Mouse (Mus musculus): Measurements from ENCODE around the gene Lama5. TPM values are rescaled to one million over a fixed set of nuclear protein-coding genes. Genes with fewer than 3 reads are reported as not detected.

The Lama5 gene
- total RNA-seq, 1 experiment = 291 TPM

GRCm38 (mm10) chr2:180250930-180251611, 25.4 kb upstream of the Lama5 start:
- no peak overlapping the region for H3K4me3 ChIP-seq (ENCODE audit: insufficient read depth in 1 of 2, low read depth in 1 of 2, low read length in 2 of 2, poor library complexity in 1 of 2, severe bottlenecking in 1 of 2)
- H3K27ac ChIP-seq (ENCODE audit: insufficient read depth, low read depth, low read length, poor library complexity, severe bottlenecking) = peak overlapping the region; percentile 92; the same call in 1 of the 2 replicates
- peak; percentile 94 for DNase-seq (ENCODE audit: low read depth, low spot score)
- peaks cover 5 to 21% of the 10 kb centered on the region in 2 experiments for H3K4me1 ChIP-seq (ENCODE audit: control insufficient read depth in 2 of 2, insufficient read depth in 2 of 2, low read length in 2 of 2, poor library complexity in 1 of 2)
- TF ChIP-seq ZC3H11A (IDR thresholded peaks at IDR 0.05; ENCODE audit: borderline replicate concordance, low read depth, low read length) (peak; percentile 88), MAFK (IDR thresholded peaks at IDR 0.05; ENCODE audit: insufficient read depth, low read depth, low read length) (no peak), ZNF384 (IDR thresholded peaks at IDR 0.05; ENCODE audit: low read depth, low read length) (no peak), HCFC1 (IDR thresholded peaks at IDR 0.05; ENCODE audit: borderline replicate concordance, insufficient read depth, low read length) (no peak)
- H3K36me3 ChIP-seq (ENCODE audit: control insufficient read depth, insufficient read depth, low read length, poor library complexity, severe bottlenecking) = no peaks in the 10 kb centered on the region
- in situ Hi-C loops (cut with MboI; ENCODE audit: low sequenced_read_pairs in 2 of 2, unreplicated experiment in 2 of 2) = no loop called here
- no peaks in the 10 kb centered on the region for H3K9me3 ChIP-seq (ENCODE audit: control insufficient read depth, insufficient read depth, low read depth, low read length)
- peak overlapping the region; percentile 54; the same call in 1 of the 2 replicates for H3K9ac ChIP-seq (ENCODE audit: insufficient read depth, low read depth, low read length, poor library complexity, severe bottlenecking)

- DNase-seq (ENCODE audit: low read depth, low spot score) = no peak
- Histone ChIP-seq H3K27ac (ENCODE audit: insufficient read depth, low read depth, low read length, poor library complexity, severe bottlenecking) (0 out of 2 replicates have a peak overlapping the region, but pooled peaks have one; percentile 29), H3K9me3 (ENCODE audit: control insufficient read depth, insufficient read depth, low read depth, low read length) (no peaks in the 10 kb centered on the region), H3K4me3 (ENCODE audit: insufficient read depth in 1 of 2, low read depth in 1 of 2, low read length in 2 of 2, poor library complexity in 1 of 2, severe bottlenecking in 1 of 2) (no peak overlapping the region), H3K36me3 (ENCODE audit: control insufficient read depth, insufficient read depth, low read length, poor library complexity, severe bottlenecking) (no peaks in the 10 kb centered on the region), H3K9ac (ENCODE audit: insufficient read depth, low read depth, low read length, poor library complexity, severe bottlenecking) (peak overlapping the region; percentile 41; the same call in 1 of the 2 replicates), H3K4me1 (ENCODE audit: control insufficient read depth in 2 of 2, insufficient read depth in 2 of 2, low read length in 2 of 2, poor library complexity in 1 of 2) (peaks cover 5 to 18% of the 10 kb centered on the region in 2 experiments)
- no peak for TF ChIP-seq ZC3H11A (IDR thresholded peaks at IDR 0.05; ENCODE audit: borderline replicate concordance, low read depth, low read length)
- TF ChIP-seq ZNF384 (IDR thresholded peaks at IDR 0.05; ENCODE audit: low read depth, low read length) = no peak
- no peak for TF ChIP-seq CHD2 (IDR thresholded peaks at IDR 0.05; ENCODE audit: low read depth, low read length)
- no peak for TF ChIP-seq MAFK (IDR thresholded peaks at IDR 0.05; ENCODE audit: insufficient read depth, low read depth, low read length)
- no peak for TF ChIP-seq HCFC1 (IDR thresholded peaks at IDR 0.05; ENCODE audit: borderline replicate concordance, insufficient read depth, low read length)
- in situ Hi-C loops (cut with MboI; ENCODE audit: low sequenced_read_pairs in 2 of 2, unreplicated experiment in 2 of 2) = no loop called here
Measured at GRCm38 (mm10) chr2:180248947-180249660, 23.4 kb upstream of the Lama5 start.

DNA sequence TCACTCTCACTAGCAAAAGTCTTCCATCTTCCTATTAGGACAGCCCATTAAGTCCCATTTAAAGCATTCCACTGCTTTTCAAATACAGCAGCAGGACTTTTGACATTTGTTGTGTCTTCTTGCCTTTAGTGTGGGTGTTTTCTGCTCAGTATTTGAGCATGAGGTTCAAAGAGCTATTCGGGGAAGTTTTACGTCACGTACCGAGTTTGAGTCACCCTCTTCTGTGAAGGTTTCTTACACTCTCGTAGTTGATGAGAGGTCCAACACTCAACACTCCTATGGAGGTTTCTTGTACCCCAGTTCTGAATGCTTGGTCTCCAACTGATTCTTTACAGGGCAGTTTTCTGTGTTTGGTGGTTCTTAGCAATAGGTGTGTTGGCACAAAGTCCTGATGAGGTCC, 22.3 kb upstream of the Lama5 start:
- in situ Hi-C loops (cut with MboI; ENCODE audit: low sequenced_read_pairs in 2 of 2, unreplicated experiment in 2 of 2) = no loop called here
- Histone ChIP-seq H3K9ac (ENCODE audit: insufficient read depth, low read depth, low read length, poor library complexity, severe bottlenecking) (no peak overlapping the region), H3K4me3 (ENCODE audit: insufficient read depth in 1 of 2, low read depth in 1 of 2, low read length in 2 of 2, poor library complexity in 1 of 2, severe bottlenecking in 1 of 2) (no peak overlapping the region), H3K36me3 (ENCODE audit: control insufficient read depth, insufficient read depth, low read length, poor library complexity, severe bottlenecking) (no peaks in the 10 kb centered on the region), H3K27ac (ENCODE audit: insufficient read depth, low read depth, low read length, poor library complexity, severe bottlenecking) (no peak overlapping the region), H3K4me1 (ENCODE audit: control insufficient read depth in 2 of 2, insufficient read depth in 2 of 2, low read length in 2 of 2, poor library complexity in 1 of 2) (peaks cover 5 to 18% of the 10 kb centered on the region in 2 experiments), H3K9me3 (ENCODE audit: control insufficient read depth, insufficient read depth, low read depth, low read length) (no peaks in the 10 kb centered on the region)
- no peak for TF ChIP-seq CHD2 (IDR thresholded peaks at IDR 0.05; ENCODE audit: low read depth, low read length)
- TF ChIP-seq MAFK (IDR thresholded peaks at IDR 0.05; ENCODE audit: insufficient read depth, low read depth, low read length) = no peak
- no peak for TF ChIP-seq HCFC1 (IDR thresholded peaks at IDR 0.05; ENCODE audit: borderline replicate concordance, insufficient read depth, low read length)
- TF ChIP-seq ZNF384 (IDR thresholded peaks at IDR 0.05; ENCODE audit: low read depth, low read length) = no peak
- no peak for TF ChIP-seq ZC3H11A (IDR thresholded peaks at IDR 0.05; ENCODE audit: borderline replicate concordance, low read depth, low read length)
- no peak for DNase-seq (ENCODE audit: low read depth, low spot score)

GRCm38 (mm10) chr2:180243108-180243507, 17.4 kb upstream of the Lama5 start:
- TF ChIP-seq CHD2 (IDR thresholded peaks at IDR 0.05; ENCODE audit: low read depth, low read length) (no peak), ZNF384 (IDR thresholded peaks at IDR 0.05; ENCODE audit: low read depth, low read length) (no peak), MAFK (IDR thresholded peaks at IDR 0.05; ENCODE audit: insufficient read depth, low read depth, low read length) (no peak), HCFC1 (IDR thresholded peaks at IDR 0.05; ENCODE audit: borderline replicate concordance, insufficient read depth, low read length) (no peak), ZC3H11A (IDR thresholded peaks at IDR 0.05; ENCODE audit: borderline replicate concordance, low read depth, low read length) (no peak)
- H3K36me3 ChIP-seq (ENCODE audit: control insufficient read depth, insufficient read depth, low read length, poor library complexity, severe bottlenecking) = no peaks in the 10 kb centered on the region
- no peak overlapping the region for H3K27ac ChIP-seq (ENCODE audit: insufficient read depth, low read depth, low read length, poor library complexity, severe bottlenecking)
- no peak overlapping the region for H3K9ac ChIP-seq (ENCODE audit: insufficient read depth, low read depth, low read length, poor library complexity, severe bottlenecking)
- in situ Hi-C loops (cut with MboI; ENCODE audit: low sequenced_read_pairs in 2 of 2, unreplicated experiment in 2 of 2) = no loop called here
- H3K4me1 ChIP-seq (ENCODE audit: control insufficient read depth in 2 of 2, insufficient read depth in 2 of 2, low read length in 2 of 2, poor library complexity in 1 of 2) = peaks cover 2 to 4% of the 10 kb centered on the region in 2 experiments; a peak in 3 of 4 replicates
- no peaks in the 10 kb centered on the region for H3K9me3 ChIP-seq (ENCODE audit: control insufficient read depth, insufficient read depth, low read depth, low read length)
- H3K4me3 ChIP-seq (ENCODE audit: insufficient read depth in 1 of 2, low read depth in 1 of 2, low read length in 2 of 2, poor library complexity in 1 of 2, severe bottlenecking in 1 of 2) = no peak overlapping the region
- no peak for DNase-seq (ENCODE audit: low read depth, low spot score)
